ENCODE assay signal across 24 mouse cellular contexts in genomic region chr11:109665424-109665823, GRCm38 (mm10). TPM values are rescaled to one million over a fixed set of nuclear protein-coding genes. Genes with fewer than 3 reads are reported as not detected.
DNase-seq lines count a peak whose midpoint lies in the region; ATAC-seq lines count a peak whose summit lies in the region.
"Had no signal": no experiment of that assay in that cellular context is flagged by ENCODE, and none has a peak within 500 bp of the region (broad histone marks: within the 10 kb centered on the region; RNA-seq: fewer than 3 reads in every experiment).

No protein-coding gene starts in this region.

- intact Hi-C loops in heart, postnatal 36 days (cut with DNase I) = no loop called here

- H3K27ac ChIP-seq in midbrain, embryonic 11.5 days (ENCODE audit: low read depth, low read length) = no peak overlapping the region
- no peak overlapping the region for H3K27ac ChIP-seq in midbrain, embryonic 10.5 days (replicated peaks)
- H3K27ac ChIP-seq: embryonic facial prominence, embryonic 13.5 days; embryonic facial prominence, embryonic 15.5 days; forebrain, embryonic 10.5 days; forebrain, embryonic 12.5 days had no signal

- H3K9me3 ChIP-seq in midbrain, embryonic 11.5 days (ENCODE audit: control insufficient read depth, low read length) = no peaks in the 10 kb centered on the region
- H3K9me3 ChIP-seq in midbrain, embryonic 10.5 days (replicated peaks) = no peaks in the 10 kb centered on the region
- H3K9me3 ChIP-seq: embryonic facial prominence, embryonic 13.5 days; embryonic facial prominence, embryonic 15.5 days; forebrain, embryonic 10.5 days; forebrain, embryonic 12.5 days had no signal

- peak; percentile 67 for DNase-seq in heart, adult 11 months
- no peak for DNase-seq in heart, postnatal 36 days
- DNase-seq in midbrain, embryonic 11.5 days (ENCODE audit: low spot score, missing footprints) = peak; percentile 72
- no peak for DNase-seq in midbrain, embryonic 10.5 days (ENCODE audit: low spot score)
- DNase-seq in kidney, postnatal 36 days = no peak
- DNase-seq: adrenal gland, adult 2 months; adrenal gland, postnatal 10 days; adrenal gland, postnatal 25 days; cerebellum, adult 11 months; cerebellum, adult 18-20 months; cerebellum, adult 8-10 months; cerebellum, adult 9-11 months; cerebellum, postnatal 14 days; cerebellum, postnatal 36 days; embryo, embryonic 11 days had no signal

- ATAC-seq in midbrain, embryonic 11.5 days (ENCODE audit: low FRiP score) = no peak
- ATAC-seq: forebrain, embryonic 14.5 days; forebrain, embryonic 16.5 days had no signal

- no peak overlapping the region for H3K4me2 ChIP-seq in midbrain, embryonic 11.5 days
- H3K4me2 ChIP-seq: embryonic facial prominence, embryonic 13.5 days; embryonic facial prominence, embryonic 15.5 days; forebrain, embryonic 12.5 days had no signal

- H3K9ac ChIP-seq in midbrain, embryonic 11.5 days (ENCODE audit: low read length) = no peak overlapping the region
- H3K9ac ChIP-seq: embryonic facial prominence, embryonic 13.5 days; embryonic facial prominence, embryonic 15.5 days; forebrain, embryonic 12.5 days had no signal

- no peak overlapping the region for H3K4me3 ChIP-seq in midbrain, embryonic 11.5 days (ENCODE audit: low read depth, low read length)
- H3K4me3 ChIP-seq in midbrain, embryonic 10.5 days = no peak overlapping the region
- H3K4me3 ChIP-seq: embryonic facial prominence, embryonic 13.5 days; embryonic facial prominence, embryonic 15.5 days; erythroblast, embryonic 14.5 days; forebrain, embryonic 10.5 days; forebrain, embryonic 12.5 days had no signal

- H3K27me3 ChIP-seq in midbrain, embryonic 11.5 days (ENCODE audit: control insufficient read depth, insufficient read depth, low read length) = no peaks in the 10 kb centered on the region
- H3K27me3 ChIP-seq in midbrain, embryonic 10.5 days (ENCODE audit: low read depth, poor library complexity, severe bottlenecking) = no peaks in the 10 kb centered on the region
- H3K27me3 ChIP-seq: embryonic facial prominence, embryonic 13.5 days; embryonic facial prominence, embryonic 15.5 days; forebrain, embryonic 12.5 days had no signal

- peaks cover 37% of the 10 kb centered on the region for H3K36me3 ChIP-seq in midbrain, embryonic 11.5 days (ENCODE audit: control insufficient read depth, insufficient read depth, low read length)
- peaks cover 99% of the 10 kb centered on the region for H3K36me3 ChIP-seq in midbrain, embryonic 10.5 days

- H3K4me1 ChIP-seq in midbrain, embryonic 11.5 days (ENCODE audit: control insufficient read depth, insufficient read depth, low read length) = no peaks in the 10 kb centered on the region
- H3K4me1 ChIP-seq in midbrain, embryonic 10.5 days = no peaks in the 10 kb centered on the region
- H3K4me1 ChIP-seq: forebrain, embryonic 10.5 days; forebrain, embryonic 12.5 days had no signal

- WGBS in midbrain, embryonic 11.5 days = 87% methylated on average over 6 of the region's 6 CpGs
- 86% methylated on average over 6 of the region's 6 CpGs for WGBS in midbrain, embryonic 10.5 days

RNA-seq across cellular contexts. Expression of gene Prkar1a, which starts 16.2 kb away (rescaled TPM):
- total RNA-seq in heart, postnatal 36 days (2021) = 100 to 1,000 TPM; 309 to 323 TPM
- polyA plus RNA-seq in midbrain, embryonic 11.5 days (2014; fragmentation: Nextera tagmentation; extraction: Ambion mirVana) = 435 and 478 TPM in 2 replicates
- polyA plus RNA-seq in midbrain, embryonic 10.5 days (2016; fragmentation: Nextera tagmentation; extraction: Ambion mirVana) = 309 and 361 TPM in 2 replicates

RNA-seq across cellular contexts. Expression of gene Wipi1, which starts 53.7 kb away (rescaled TPM):
- 100 to 1,000 TPM; 116 TPM for total RNA-seq in heart, postnatal 36 days (2021)
- polyA plus RNA-seq in midbrain, embryonic 11.5 days (2014; fragmentation: Nextera tagmentation; extraction: Ambion mirVana) = 11.1 and 12.4 TPM in 2 replicates
- polyA plus RNA-seq in midbrain, embryonic 10.5 days (2016; fragmentation: Nextera tagmentation; extraction: Ambion mirVana) = 17.9 and 19.4 TPM in 2 replicates

RNA-seq across cellular contexts. Expression of gene Fam20a, which starts 56.7 kb away (rescaled TPM):
- total RNA-seq in heart, postnatal 36 days (2021) = 1 to 10 TPM; 4.6 to 5.8 TPM
- 1.9 and 2.7 TPM in 2 replicates for polyA plus RNA-seq in midbrain, embryonic 11.5 days (2014; fragmentation: Nextera tagmentation; extraction: Ambion mirVana)
- polyA plus RNA-seq in midbrain, embryonic 10.5 days (2016; fragmentation: Nextera tagmentation; extraction: Ambion mirVana) = 1.4 and 2.3 TPM in 2 replicates
- total RNA-seq: common myeloid progenitor, adult 5-6 weeks; MEL had no signal
- polyA plus RNA-seq: erythroblast, embryonic 14.5 days had no signal

Comparison
In these comparisons a context has a peak if more than half of its experiments do, and no peak if none do; other contexts are left out.
1. DNase-seq: peak in heart, adult 11 months (single experiment) and midbrain, embryonic 11.5 days (single experiment); none in heart, postnatal 36 days (0 of 2), midbrain, embryonic 10.5 days (single experiment) and kidney, postnatal 36 days (0 of 2).